Mouse (Mus musculus) forebrain, postnatal 0 days (tissue): ENCODE measurements around the gene Nup214. TPM values are rescaled to one million over a fixed set of nuclear protein-coding genes. Genes with fewer than 3 reads are reported as not detected.
A peak's percentile ranks its signal among the peaks of the same experiment; 100 is the strongest.

Experiments used
- ATAC-seq: fragments of 200-750 bp; cut with Nextera tagmentation; 2 replicates; pipeline ENCODE4 v1.8.0; 2017; ENCODE audit warnings: mild to moderate bottlenecking, moderate library complexity
- DNase-seq: peaks from one replicate; pipeline ENCODE4 v3.0.0-alpha.2; 2015
- H3K27ac ChIP-seq: fragments of 300-500 bp; sonication (generic); 2 replicates; pipeline ENCODE4 v1.5.1; 2014; ENCODE audit warnings: low read depth, mild to moderate bottlenecking, antibody characterized with exemption, low read length, moderate library complexity, mixed read lengths
- H3K27me3 ChIP-seq: fragments of 300-500 bp; sonication (generic); 2 replicates; pipeline ENCODE4 v1.6.1; 2014; ENCODE audit warnings: mild to moderate bottlenecking, low read length, mixed read lengths; ENCODE audit not compliant: insufficient read depth
- H3K36me3 ChIP-seq: fragments of 300-500 bp; sonication (generic); 2 replicates; pipeline ENCODE4 v1.6.1; 2014; ENCODE audit warnings: mild to moderate bottlenecking, moderate library complexity; ENCODE audit not compliant: insufficient read depth
- H3K4me1 ChIP-seq: fragments of 300-500 bp; sonication (generic); 2 replicates; pipeline ENCODE4 v1.6.1; 2014; ENCODE audit warnings: antibody characterized with exemption; ENCODE audit not compliant: insufficient read depth
- H3K4me2 ChIP-seq: fragments of 300-500 bp; sonication (generic); 2 replicates; pipeline ENCODE4 v1.6.1; 2014; ENCODE audit warnings: low read depth, mild to moderate bottlenecking, moderate library complexity
- H3K4me3 ChIP-seq: fragments of 300-500 bp; sonication (generic); 2 replicates; pipeline ENCODE4 v1.5.1; 2014; ENCODE audit warnings: low read depth, low read length, mixed read lengths
- H3K9ac ChIP-seq: fragments of 300-500 bp; sonication (generic); 2 replicates; pipeline ENCODE4 v1.6.1; 2014; ENCODE audit warnings: mild to moderate bottlenecking
- H3K9me3 ChIP-seq: fragments of 300-500 bp; sonication (generic); 2 replicates; pipeline ENCODE4 v1.6.1; 2016; ENCODE audit warnings: low read length
- CTCF ChIP-seq: sonication (generic); IDR thresholded peaks from 2 replicates; pipeline ENCODE4 v1.5.1; 2016; ENCODE audit warnings: antibody characterized with exemption, control low read depth, low read depth
- WGBS: fragments of 180-500 bp; shearing (Covaris S2); extraction: QIAGEN DNeasy Blood & Tissue Kit; methylation state at CpG from one replicate; pipeline ENCODE4 v1.1.7; 2014; 5-methylcytosine and 5-hydroxymethylcytosine counted together
- polyA plus RNA-seq: library from polyadenylated mRNA; unstranded; fragments of >200 nt; fragmentation: Nextera tagmentation; extraction: Ambion mirVana; gene quantifications from 2 replicates; pipeline ENCODE4 v1.2.1, GENCODE M21; 2015
- total RNA-seq: library from RNA; depleted of rRNA; stranded (reverse); fragments of >200 nt; gene quantifications from 2 replicates; pipeline ENCODE4 v1.2.3, GENCODE M21; 2014; rRNA removed

Nup214 gene
- total RNA-seq = 19.1 and 23.8 TPM in 2 replicates
- polyA plus RNA-seq = 39.7 and 56.0 TPM in 2 replicates

GRCm38 (mm10) chr2:31974141-31974808 is at the start of gene Nup214:
TSS of gene Nup214 (plus strand) at chr2:31974436.
- H3K27me3 ChIP-seq = no peaks in the 10 kb centered on the region
- under 1% methylated on average over 60 of the region's 60 CpGs for WGBS
- DNase-seq (peak; percentile 100), ATAC-seq (peak; percentile 99)
- H3K9me3 ChIP-seq = no peaks in the 10 kb centered on the region
- peak; percentile 9; the same call in 1 of the 2 replicates for TF ChIP-seq CTCF
- H3K9ac ChIP-seq = peak within 1 kb of the TSS; percentile 94
- peaks cover 46% of the 10 kb centered on the region for H3K36me3 ChIP-seq
- H3K4me3 ChIP-seq = peak within 1 kb of the TSS; percentile 95
- peaks cover 10% of the 10 kb centered on the region; the same call in 1 of the 2 replicates for H3K4me1 ChIP-seq
- peak within 1 kb of the TSS; percentile 82 for H3K4me2 ChIP-seq
- H3K27ac ChIP-seq = peak within 1 kb of the TSS; percentile 77

GRCm38 (mm10) chr2:31924811-31925210 is 49.4 kb upstream of the Nup214 start:
- Histone ChIP-seq H3K4me3 (no peak overlapping the region), H3K4me1 (no peaks in the 10 kb centered on the region), H3K36me3 (no peaks in the 10 kb centered on the region), H3K27ac (no peak overlapping the region), H3K4me2 (no peak overlapping the region), H3K9ac (no peak overlapping the region), H3K9me3 (no peaks in the 10 kb centered on the region), H3K27me3 (no peaks in the 10 kb centered on the region)
- no peak for ATAC-seq
- DNase-seq = no peak
- TF ChIP-seq CTCF = no peak
- WGBS = 25% methylated on average over 9 of the region's 9 CpGs

- 43% methylated on average over 4 of the region's 4 CpGs for WGBS
- H3K36me3 ChIP-seq = no peaks in the 10 kb centered on the region
- no peak overlapping the region for H3K4me2 ChIP-seq
- no peak overlapping the region for H3K4me3 ChIP-seq
- no peak for DNase-seq
- no peaks in the 10 kb centered on the region for H3K9me3 ChIP-seq
- ATAC-seq = no peak
- no peaks in the 10 kb centered on the region for H3K4me1 ChIP-seq
- H3K27ac ChIP-seq = no peak overlapping the region
- H3K27me3 ChIP-seq = no peaks in the 10 kb centered on the region
- no peak for TF ChIP-seq CTCF
- H3K9ac ChIP-seq = no peak overlapping the region
These were observed 48.3 kb upstream of the Nup214 start for GRCm38 (mm10) chr2:31925936-31926335.

- WGBS = 88% methylated on average over 3 of the region's 3 CpGs
- no peaks in the 10 kb centered on the region for H3K9me3 ChIP-seq
- no peak overlapping the region for H3K4me3 ChIP-seq
- H3K4me1 ChIP-seq = no peaks in the 10 kb centered on the region
- ATAC-seq (no peak), DNase-seq (no peak)
- H3K27ac ChIP-seq = no peak overlapping the region
- H3K4me2 ChIP-seq = no peak overlapping the region
- no peak overlapping the region for H3K9ac ChIP-seq
- H3K36me3 ChIP-seq = no peaks in the 10 kb centered on the region
- TF ChIP-seq CTCF = no peak
- no peaks in the 10 kb centered on the region for H3K27me3 ChIP-seq
These were observed 44.6 kb upstream of the Nup214 start for GRCm38 (mm10) chr2:31929664-31930063.

GRCm38 (mm10) chr2:31934551-31934950 is 39.7 kb upstream of the Nup214 start:
- H3K9me3 ChIP-seq = no peaks in the 10 kb centered on the region
- DNase-seq (no peak), ATAC-seq (no peak)
- H3K27me3 ChIP-seq = no peaks in the 10 kb centered on the region
- H3K4me3 ChIP-seq = no peak overlapping the region
- H3K36me3 ChIP-seq = no peaks in the 10 kb centered on the region
- H3K27ac ChIP-seq = no peak overlapping the region
- H3K4me2 ChIP-seq = no peak overlapping the region
- no peaks in the 10 kb centered on the region for H3K4me1 ChIP-seq
- WGBS = 15% methylated on average over 4 of the region's 4 CpGs
- no peak overlapping the region for H3K9ac ChIP-seq
- TF ChIP-seq CTCF = no peak

GRCm38 (mm10) chr2:31935054-31935453 is 39.2 kb upstream of the Nup214 start:
- 39% methylated on average over 4 of the region's 4 CpGs for WGBS
- H3K36me3 ChIP-seq = no peaks in the 10 kb centered on the region
- no peak for DNase-seq
- H3K9me3 ChIP-seq = no peaks in the 10 kb centered on the region
- no peak for TF ChIP-seq CTCF
- no peaks in the 10 kb centered on the region for H3K4me1 ChIP-seq
- ATAC-seq = no peak
- no peak overlapping the region for H3K27ac ChIP-seq
- no peak overlapping the region for H3K9ac ChIP-seq
- H3K4me2 ChIP-seq = no peak overlapping the region
- no peak overlapping the region for H3K4me3 ChIP-seq
- no peaks in the 10 kb centered on the region for H3K27me3 ChIP-seq

- TF ChIP-seq CTCF = no peak
- no peaks in the 10 kb centered on the region for H3K36me3 ChIP-seq
- H3K27ac ChIP-seq = no peak overlapping the region
- H3K27me3 ChIP-seq = no peaks in the 10 kb centered on the region
- WGBS = 97% methylated on average over 1 of the region's 1 CpGs
- ATAC-seq (no peak), DNase-seq (no peak)
- H3K4me2 ChIP-seq = no peak overlapping the region
- no peak overlapping the region for H3K9ac ChIP-seq
- H3K4me1 ChIP-seq = no peaks in the 10 kb centered on the region
- no peak overlapping the region for H3K4me3 ChIP-seq
- no peaks in the 10 kb centered on the region for H3K9me3 ChIP-seq
These were observed 35.9 kb upstream of the Nup214 start for GRCm38 (mm10) chr2:31938298-31938697.
